Mouse (Mus musculus) CD4-positive naive resting alpha-beta T cell, adult 57 days (primary cell): ENCODE measurements around the gene Hprt. TPM values are rescaled to one million over a fixed set of nuclear protein-coding genes. Genes with fewer than 3 reads are reported as not detected.

Source experiments
- total RNA-seq: library from RNA; stranded (reverse); gene quantifications from one replicate; pipeline ENCODE4 v1.2.4, GENCODE M21; 2023

Gene Hprt
- total RNA-seq: 50.7 TPM

DNA sequence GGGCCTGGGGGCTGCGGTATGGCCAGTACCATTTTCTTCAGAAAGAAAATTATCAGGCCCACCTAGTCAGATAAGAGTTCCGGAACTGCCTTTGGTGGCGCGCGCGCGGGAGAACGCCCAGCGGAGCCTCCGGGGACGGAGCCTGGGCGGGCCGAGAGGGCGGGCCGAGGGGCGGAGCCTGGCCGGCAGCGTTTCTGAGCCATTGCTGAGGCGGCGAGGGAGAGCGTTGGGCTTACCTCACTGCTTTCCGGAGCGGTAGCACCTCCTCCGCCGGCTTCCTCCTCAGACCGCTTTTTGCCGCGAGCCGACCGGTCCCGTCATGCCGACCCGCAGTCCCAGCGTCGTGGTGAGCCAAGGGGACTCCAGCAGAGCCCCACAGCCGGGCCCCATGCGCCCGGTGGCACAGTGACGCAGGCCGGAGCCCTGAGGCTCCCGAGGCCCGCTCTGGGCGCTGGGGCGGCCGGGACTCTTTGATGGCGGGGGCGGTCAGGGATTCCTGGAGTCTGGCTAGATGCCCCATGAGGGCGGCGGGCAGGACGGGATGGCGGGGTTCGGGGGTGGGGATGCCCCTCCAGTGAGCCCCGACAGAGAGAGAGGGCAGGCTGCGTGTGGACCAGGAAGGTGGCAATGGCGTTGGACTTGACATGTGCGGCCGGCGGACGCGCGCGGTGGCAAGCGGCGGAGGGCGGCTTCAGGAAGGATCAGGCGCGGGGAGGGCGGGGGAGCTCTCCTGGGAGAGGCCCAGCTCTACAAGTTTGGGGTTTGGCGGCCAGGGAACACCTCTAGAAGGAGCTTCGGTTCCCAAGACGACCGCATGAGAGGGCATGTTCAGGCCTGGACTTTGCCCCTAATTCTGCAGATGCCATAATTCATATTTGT lies at the start of gene Hprt:
TSS of gene Hprt (plus strand) at position 233 of the 879 bp plus-strand sequence.

Other genes starting within 250 kb of the Hprt start
- gene Ccdc160, start 196.9 kb upstream of the Hprt start, total RNA-seq: 0.38 TPM
- 36.5 TPM for gene Phf6, start 75.9 kb upstream of the Hprt start, total RNA-seq